Mouse (Mus musculus) heart, embryonic 15.5 days (tissue): ENCODE measurements around the gene Fam166a. TPM values are rescaled to one million over a fixed set of nuclear protein-coding genes. Genes with fewer than 3 reads are reported as not detected.
A peak's percentile ranks its signal among the peaks of the same experiment; 100 is the strongest.

Experiments
- ATAC-seq: fragments of 200-750 bp; cut with Nextera tagmentation; replicated peaks from 2 replicates; pipeline ENCODE4 v1.8.0; 2017; ENCODE audit warnings: low read depth, moderate TSS enrichment; ENCODE audit not compliant: insufficient number of reproducible peaks, insufficient read depth, low FRiP score
- H3K27ac ChIP-seq: fragments of 300-500 bp; sonication (generic); 2 replicates; pipeline ENCODE4 v1.5.1; 2015; ENCODE audit warnings: mild to moderate bottlenecking, inconsistent platforms
- H3K27me3 ChIP-seq: fragments of 300-500 bp; sonication (generic); 2 replicates; pipeline ENCODE4 v1.6.1; 2015; ENCODE audit warnings: inconsistent platforms
- H3K36me3 ChIP-seq: fragments of 300-500 bp; sonication (generic); 2 replicates; pipeline ENCODE4 v1.6.1; 2015; ENCODE audit warnings: mild to moderate bottlenecking, inconsistent platforms
- H3K4me1 ChIP-seq: fragments of 300-500 bp; sonication (generic); replicated peaks from 2 replicates; pipeline ENCODE4 v1.6.1; 2015; ENCODE audit warnings: inconsistent platforms
- H3K4me2 ChIP-seq: fragments of 300-500 bp; sonication (generic); 2 replicates; pipeline ENCODE4 v1.6.1; 2015; ENCODE audit warnings: inconsistent platforms, mild to moderate bottlenecking, moderate library complexity
- H3K4me3 ChIP-seq: fragments of 300-500 bp; sonication (generic); 2 replicates; pipeline ENCODE4 v1.5.1; 2015; ENCODE audit warnings: mild to moderate bottlenecking, inconsistent platforms
- H3K9ac ChIP-seq: fragments of 300-500 bp; sonication (generic); 2 replicates; pipeline ENCODE4 v1.6.1; 2015; ENCODE audit warnings: mild to moderate bottlenecking, inconsistent platforms
- H3K9me3 ChIP-seq: fragments of 300-500 bp; sonication (generic); replicated peaks from 2 replicates; pipeline ENCODE4 v1.6.1; 2016; ENCODE audit warnings: inconsistent platforms
- WGBS: fragments of 180-500 bp; shearing (Covaris S2); methylation state at CpG from one replicate; pipeline ENCODE4 v1.1.7; 2015; ENCODE audit warnings: mixed read lengths; 5-methylcytosine and 5-hydroxymethylcytosine counted together
- polyA plus RNA-seq: library from polyadenylated mRNA; unstranded; fragments of >200 nt; fragmentation: Nextera tagmentation; extraction: Ambion mirVana; gene quantifications from 2 replicates; pipeline ENCODE4 v1.2.1, GENCODE M21; 2015

Fam166a gene
- polyA plus RNA-seq, 1 experiment from 2014 or later = 0.57 TPM

GRCm38 (mm10) chr2:25177685-25178084 is 40.9 kb upstream of the Fam166a start:
- peaks cover 25% of the 10 kb centered on the region for H3K27me3 ChIP-seq
- H3K4me3 ChIP-seq = no peak overlapping the region
- peak overlapping the region; percentile 5; the same call in 1 of the 2 replicates for H3K4me2 ChIP-seq
- peaks cover 54% of the 10 kb centered on the region for H3K4me1 ChIP-seq
- 14% methylated on average over 6 of the region's 6 CpGs for WGBS
- H3K36me3 ChIP-seq = no peaks in the 10 kb centered on the region
- peak overlapping the region; percentile 65 for H3K27ac ChIP-seq
- H3K9ac ChIP-seq = no peak overlapping the region
- no peak for ATAC-seq
- no peaks in the 10 kb centered on the region for H3K9me3 ChIP-seq

- Histone ChIP-seq H3K9ac (no peak overlapping the region), H3K27ac (peak overlapping the region; percentile 58), H3K4me2 (0 out of 2 replicates have a peak overlapping the region, but pooled peaks have one; percentile 5), H3K27me3 (peaks cover 28% of the 10 kb centered on the region), H3K36me3 (no peaks in the 10 kb centered on the region), H3K9me3 (no peaks in the 10 kb centered on the region), H3K4me3 (no peak overlapping the region), H3K4me1 (peaks cover 60% of the 10 kb centered on the region)
- WGBS = 30% methylated on average over 10 of the region's 10 CpGs
- no peak for ATAC-seq
Measured at GRCm38 (mm10) chr2:25178285-25178972, 40.1 kb upstream of the Fam166a start.

- H3K9ac ChIP-seq = peak overlapping the region; percentile 29; the same call in 1 of the 2 replicates
- peaks cover 31% of the 10 kb centered on the region for H3K27me3 ChIP-seq
- WGBS = 60% methylated on average over 15 of the region's 15 CpGs
- no peak for ATAC-seq
- no peaks in the 10 kb centered on the region for H3K9me3 ChIP-seq
- H3K4me3 ChIP-seq = peak overlapping the region; percentile 67
- H3K4me2 ChIP-seq = peak overlapping the region; percentile 91
- no peaks in the 10 kb centered on the region for H3K36me3 ChIP-seq
- peaks cover 66% of the 10 kb centered on the region for H3K4me1 ChIP-seq
- peak overlapping the region; percentile 58 for H3K27ac ChIP-seq
Measured at GRCm38 (mm10) chr2:25179566-25180217, 38.9 kb upstream of the Fam166a start.

GRCm38 (mm10) chr2:25180478-25180903 is 38.1 kb upstream of the Fam166a start, which contains the start of gene Nrarp:
TSS of gene Nrarp (plus strand) at chr2:25180758.
- H3K36me3 ChIP-seq = no peaks in the 10 kb centered on the region
- peaks cover 30% of the 10 kb centered on the region for H3K27me3 ChIP-seq
- peaks cover 68% of the 10 kb centered on the region for H3K4me1 ChIP-seq
- peak within 1 kb of the TSS; percentile 84 for H3K27ac ChIP-seq
- H3K9me3 ChIP-seq = no peaks in the 10 kb centered on the region
- peak within 1 kb of the TSS; percentile 66 for H3K9ac ChIP-seq
- under 1% methylated on average over 35 of the region's 35 CpGs for WGBS
- ATAC-seq = peak; percentile 89
- H3K4me3 ChIP-seq = peak within 1 kb of the TSS; percentile 67
- H3K4me2 ChIP-seq = peak within 1 kb of the TSS; percentile 91

GRCm38 (mm10) chr2:25180973-25181890 is 37.3 kb upstream of the Fam166a start:
- Histone ChIP-seq H3K9me3 (no peaks in the 10 kb centered on the region), H3K4me3 (peak overlapping the region; percentile 67), H3K36me3 (no peaks in the 10 kb centered on the region), H3K27ac (peak overlapping the region; percentile 84), H3K9ac (peak overlapping the region; percentile 66), H3K4me2 (peak overlapping the region; percentile 91), H3K27me3 (peaks cover 26% of the 10 kb centered on the region), H3K4me1 (peaks cover 70% of the 10 kb centered on the region)
- under 1% methylated on average over 100 of the region's 100 CpGs for WGBS
- peak; percentile 20 for ATAC-seq

GRCm38 (mm10) chr2:25181891-25182397 is 36.6 kb upstream of the Fam166a start:
- Histone ChIP-seq H3K4me1 (peaks cover 64% of the 10 kb centered on the region), H3K27me3 (peaks cover 22% of the 10 kb centered on the region; the same call in 1 of the 2 replicates)
- under 1% methylated on average over 17 of the region's 17 CpGs for WGBS

GRCm38 (mm10) chr2:25182664-25183063 is 35.9 kb upstream of the Fam166a start:
- no peaks in the 10 kb centered on the region for H3K9me3 ChIP-seq
- H3K4me2 ChIP-seq = peak overlapping the region; percentile 91
- peak overlapping the region; percentile 21 for H3K27ac ChIP-seq
- H3K4me3 ChIP-seq = peak overlapping the region; percentile 67
- ATAC-seq = no peak
- H3K9ac ChIP-seq = peak overlapping the region; percentile 45; the same call in 1 of the 2 replicates
- 36% methylated on average over 6 of the region's 6 CpGs for WGBS
- H3K27me3 ChIP-seq = peaks cover 22% of the 10 kb centered on the region; the same call in 1 of the 2 replicates
- H3K4me1 ChIP-seq = peaks cover 57% of the 10 kb centered on the region
- no peaks in the 10 kb centered on the region for H3K36me3 ChIP-seq

More at GRCm38 (mm10) chr2:25181891-25182397, 36.6 kb upstream of the Fam166a start:
- no peak for ATAC-seq
- Histone ChIP-seq H3K9ac (peak overlapping the region; percentile 66), H3K4me2 (peak overlapping the region; percentile 91), H3K4me3 (peak overlapping the region; percentile 67), H3K9me3 (no peaks in the 10 kb centered on the region), H3K36me3 (no peaks in the 10 kb centered on the region), H3K27ac (peak overlapping the region; percentile 84)

- Histone ChIP-seq H3K4me1 (peaks cover 50% of the 10 kb centered on the region), H3K27ac (no peak overlapping the region), H3K4me3 (peak overlapping the region; percentile 67), H3K27me3 (peaks cover 20% of the 10 kb centered on the region; the same call in 1 of the 2 replicates), H3K9me3 (no peaks in the 10 kb centered on the region), H3K36me3 (no peaks in the 10 kb centered on the region), H3K4me2 (peak overlapping the region; percentile 91), H3K9ac (no peak overlapping the region)
- no peak for ATAC-seq
- WGBS = 71% methylated on average over 2 of the region's 2 CpGs
Measured at GRCm38 (mm10) chr2:25183336-25183735, 35.2 kb upstream of the Fam166a start.

GRCm38 (mm10) chr2:25184496-25184895 is 34.0 kb upstream of the Fam166a start:
- no peak overlapping the region; the same call in 1 of the 2 replicates for H3K4me2 ChIP-seq
- no peaks in the 10 kb centered on the region for H3K9me3 ChIP-seq
- WGBS = 93% methylated on average over 7 of the region's 7 CpGs
- H3K27ac ChIP-seq = no peak overlapping the region
- no peak overlapping the region for H3K4me3 ChIP-seq
- H3K4me1 ChIP-seq = peaks cover 43% of the 10 kb centered on the region
- peaks cover 9% of the 10 kb centered on the region; the same call in 1 of the 2 replicates for H3K27me3 ChIP-seq
- ATAC-seq = no peak
- H3K36me3 ChIP-seq = no peaks in the 10 kb centered on the region
- H3K9ac ChIP-seq = no peak overlapping the region

GRCm38 (mm10) chr2:25185625-25186574 is 32.6 kb upstream of the Fam166a start:
- Histone ChIP-seq H3K27me3 (peaks cover 9% of the 10 kb centered on the region; the same call in 1 of the 2 replicates), H3K9me3 (no peaks in the 10 kb centered on the region), H3K4me3 (peak overlapping the region; percentile 59), H3K4me1 (peaks cover 39% of the 10 kb centered on the region), H3K36me3 (no peaks in the 10 kb centered on the region), H3K9ac (peak overlapping the region; percentile 75), H3K27ac (peak overlapping the region; percentile 82), H3K4me2 (peak overlapping the region; percentile 93)
- WGBS = 1% methylated on average over 64 of the region's 64 CpGs
- ATAC-seq = peak; percentile 58
